Mouse (Mus musculus): ENCODE data around the gene Mob3b.

GRCm38 (mm10) chr4:35018416-35018815 is 138.9 kb downstream of the Mob3b start:
- TF ChIP-seq CTCF (IDR thresholded peaks at IDR 0.05; ENCODE audit: control insufficient read depth, insufficient read depth, low read length) (no peak), POLR2A (IDR thresholded peaks at IDR 0.05; ENCODE audit: borderline replicate concordance, control insufficient read depth, low read depth, low read length) (no peak)
